Mouse (Mus musculus): Measurements from ENCODE around the gene Hspb9.

Gene Hspb9

GRCm38 (mm10) chr11:100762831-100763230 is 49.2 kb downstream of the Hspb9 start, which contains the start of gene Hcrt:
Hcrt (minus strand) TSS chr11:100762931.
- DNase-seq, result no peak
